Mouse (Mus musculus) A20 (cell line): ENCODE data around the gene Smok3b.

Source experiments
- DNase-seq: peaks from one replicate; pipeline ENCODE4 v3.0.0-alpha.2; 2011; ENCODE audit warnings: low read depth, low spot score

Gene Smok3b

DNA sequence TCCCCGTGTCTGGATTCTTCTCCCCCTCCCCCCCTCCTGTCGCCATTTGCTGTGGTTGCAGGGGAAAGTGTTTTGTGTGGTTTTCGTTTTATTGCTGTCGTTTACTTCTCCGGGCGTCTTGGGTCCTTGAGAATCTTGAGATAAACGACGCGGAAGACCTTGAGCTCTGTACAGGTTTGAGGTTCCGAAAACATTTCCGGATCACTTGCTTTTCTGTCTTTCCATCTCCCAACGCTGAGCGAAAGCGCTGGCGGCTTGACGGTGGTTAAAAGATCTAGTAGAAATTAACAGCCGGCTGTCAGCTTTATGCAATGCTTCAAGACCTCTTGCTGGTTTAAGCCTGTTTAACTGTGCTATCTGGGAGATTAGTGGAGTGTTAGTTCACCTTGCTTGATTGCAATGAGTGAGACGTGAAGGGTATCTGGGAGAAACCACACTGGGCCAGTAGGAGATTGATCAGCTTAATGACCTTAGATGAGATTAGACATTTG is 64.2 kb downstream of the Smok3b start:
- DNase-seq = no peak

DNA sequence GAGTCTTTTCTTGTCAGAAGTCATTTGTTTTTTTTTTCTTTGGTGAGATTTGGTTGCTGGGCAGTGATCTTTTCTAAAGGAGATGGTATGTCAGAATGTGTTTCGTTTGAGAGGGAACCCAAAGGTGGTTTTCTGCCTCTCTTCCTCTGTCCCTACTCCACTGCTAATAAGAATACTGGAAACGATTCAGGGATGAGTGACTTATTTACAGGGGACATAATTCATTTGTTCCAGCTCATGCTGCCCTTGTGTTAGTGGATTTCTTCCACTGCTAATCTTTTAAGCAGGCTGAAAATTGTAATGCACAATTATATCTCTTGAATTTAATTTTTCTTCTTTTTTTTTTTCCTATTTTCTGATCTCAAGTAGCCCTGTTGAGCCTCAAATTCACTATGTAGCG is 65.6 kb downstream of the Smok3b start:
- no peak for DNase-seq

DNA sequence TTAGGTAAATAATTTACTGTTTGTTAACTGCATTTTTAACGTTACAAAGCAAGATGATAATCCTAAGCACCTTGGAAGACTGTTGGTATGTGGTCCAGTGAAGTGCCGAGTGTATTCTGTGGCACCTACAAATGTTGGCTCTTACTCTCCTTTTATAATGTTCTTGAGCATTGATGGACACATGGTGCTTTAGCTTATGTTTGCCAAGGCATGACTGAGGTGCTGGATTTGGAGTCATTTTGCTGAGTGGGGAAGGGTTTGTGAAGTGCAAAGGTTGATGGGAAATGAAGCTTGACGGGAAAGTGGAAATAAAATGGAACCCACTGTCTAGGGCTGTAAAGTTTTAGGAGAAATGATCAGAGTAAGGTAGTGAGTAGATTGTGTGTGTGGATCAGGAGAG is 67.1 kb downstream of the Smok3b start:
- DNase-seq = no peak

DNA sequence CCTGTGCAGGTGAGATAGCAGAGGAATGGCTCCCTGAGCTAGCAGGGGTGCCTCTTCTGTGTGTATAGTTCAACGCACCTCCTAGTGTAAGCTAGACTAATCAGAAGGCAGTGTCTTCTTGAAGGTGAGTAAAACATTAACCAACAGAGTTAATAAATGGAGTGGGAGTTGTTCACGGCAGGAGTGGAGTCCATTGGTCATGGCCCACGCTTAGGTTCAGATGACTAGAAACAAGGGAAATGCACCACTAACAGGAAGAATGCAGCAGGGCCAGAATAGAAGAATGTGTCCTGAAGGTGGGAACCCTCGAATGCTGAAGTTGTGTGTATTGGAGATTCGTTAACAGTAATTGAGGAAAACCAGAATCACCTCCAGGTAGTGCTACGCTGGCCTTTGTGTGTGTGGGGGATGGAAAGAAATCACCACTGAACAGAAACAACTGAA is 67.9 kb downstream of the Smok3b start:
- DNase-seq = no peak

DNA sequence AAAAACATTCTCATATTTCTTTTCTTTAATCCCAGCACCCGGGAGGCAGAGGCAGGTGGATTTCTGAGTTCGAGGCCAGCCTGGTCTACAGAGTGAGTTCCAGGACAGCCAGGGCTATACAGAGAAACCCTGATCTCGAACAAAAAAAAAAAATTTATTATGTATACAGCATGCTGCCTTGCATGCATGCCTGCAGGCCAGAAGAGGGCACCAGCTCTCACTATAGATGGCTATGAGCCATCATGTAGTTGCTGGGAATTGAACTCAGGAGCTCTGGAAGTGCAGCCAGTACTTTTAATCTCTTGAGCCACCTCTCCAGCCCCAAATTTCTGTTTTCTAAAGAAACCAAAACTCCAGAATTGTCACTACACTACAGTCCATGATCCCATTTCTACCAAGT is 69.0 kb downstream of the Smok3b start:
- DNase-seq = no peak

DNA sequence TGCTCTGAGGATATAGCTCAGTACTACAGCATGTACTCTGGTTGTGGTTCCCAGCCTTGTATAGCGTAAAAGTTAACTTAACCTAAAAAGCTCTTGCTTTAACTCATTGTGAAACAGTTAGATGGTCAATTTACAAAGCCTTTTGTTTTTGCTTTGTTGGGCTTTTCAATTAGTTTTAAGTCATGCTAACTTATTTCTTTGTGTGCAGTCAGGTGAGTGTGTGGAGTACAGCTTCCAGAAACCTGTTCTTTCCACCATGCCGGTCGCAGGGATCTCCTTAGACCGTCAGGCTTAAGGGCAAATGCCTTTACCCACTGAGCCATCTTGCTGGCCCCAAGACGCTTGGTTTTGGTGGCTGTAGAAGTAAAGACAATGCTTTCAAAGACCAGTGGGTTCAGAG is 69.5 kb downstream of the Smok3b start:
- no peak for DNase-seq

DNA sequence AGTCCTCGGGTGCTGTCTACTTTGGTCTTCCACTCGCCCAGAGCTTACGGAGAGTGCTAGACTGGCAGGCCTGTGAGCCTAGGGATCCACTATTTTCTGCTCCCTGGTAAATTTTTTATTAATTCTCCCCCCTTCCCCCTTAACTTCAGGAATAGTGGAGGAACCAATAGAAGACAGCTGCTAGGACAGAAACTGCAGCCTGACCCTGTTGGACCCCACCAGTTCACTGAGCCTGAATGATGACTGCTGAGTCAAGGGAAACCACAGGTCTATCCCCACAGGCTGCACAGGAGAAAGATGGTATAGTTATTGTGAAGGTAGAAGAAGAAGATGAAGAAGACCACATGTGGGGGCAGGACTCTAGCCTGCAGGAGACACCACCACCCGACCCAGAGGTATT is 71.5 kb downstream of the Smok3b start:
- no peak for DNase-seq

DNA sequence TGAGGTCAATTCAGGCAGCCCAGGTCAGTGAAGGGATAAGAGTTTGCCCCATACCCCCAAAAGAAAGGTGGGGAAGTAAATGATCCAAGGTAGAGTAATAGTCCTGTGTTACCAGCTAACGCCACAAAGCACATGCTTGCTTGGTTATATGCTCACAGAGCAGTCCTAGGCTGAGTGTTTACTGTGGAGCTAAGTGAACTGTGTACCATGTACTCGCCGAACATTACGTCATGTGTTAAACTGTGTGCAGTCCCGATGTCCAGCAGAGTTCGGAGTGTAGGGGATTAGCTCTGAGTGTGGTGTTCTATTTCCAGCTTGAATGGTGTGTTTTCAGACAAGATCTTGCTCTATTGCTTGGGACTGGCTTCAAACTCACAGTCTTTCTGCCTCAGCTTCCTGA is 73.2 kb downstream of the Smok3b start:
- DNase-seq = no peak
